Mouse (Mus musculus) hindbrain, embryonic 14.5 days (tissue): Measurements from ENCODE around the gene Gclc. TPM values are rescaled to one million over a fixed set of nuclear protein-coding genes. Genes with fewer than 3 reads are reported as not detected.

Experiments used
- ATAC-seq: fragments of 200-750 bp; cut with Nextera tagmentation; 2 replicates; pipeline ENCODE4 v1.8.0; 2017; ENCODE audit warnings: moderate number of reproducible peaks, mild to moderate bottlenecking, moderate TSS enrichment, moderate library complexity; ENCODE audit not compliant: low FRiP score
- DNase-seq: peaks from one replicate; pipeline ENCODE4 v3.0.0-alpha.2; 2015; ENCODE audit warnings: low spot score
- H3K27ac ChIP-seq: fragments of 300-500 bp; sonication (generic); 2 replicates; pipeline ENCODE4 v1.5.1; 2014; ENCODE audit warnings: mild to moderate bottlenecking, moderate library complexity
- H3K27me3 ChIP-seq: fragments of 300-500 bp; sonication (generic); 2 replicates; pipeline ENCODE4 v1.6.1; 2014; ENCODE audit warnings: mild to moderate bottlenecking, low read length, mixed read lengths; ENCODE audit not compliant: control insufficient read depth, insufficient read depth
- H3K36me3 ChIP-seq: fragments of 300-500 bp; sonication (generic); replicated peaks from 2 replicates; pipeline ENCODE4 v1.6.1; 2014; ENCODE audit not compliant: control insufficient read depth, insufficient read depth
- H3K4me1 ChIP-seq: fragments of 300-500 bp; sonication (generic); replicated peaks from 2 replicates; pipeline ENCODE4 v1.6.1; 2014; ENCODE audit warnings: antibody characterized with exemption, low read length, mixed read lengths; ENCODE audit not compliant: control insufficient read depth, insufficient read depth
- H3K4me2 ChIP-seq: fragments of 300-500 bp; sonication (generic); replicated peaks from 2 replicates; pipeline ENCODE4 v1.6.1; 2014; ENCODE audit warnings: mild to moderate bottlenecking, moderate library complexity
- H3K4me3 ChIP-seq: fragments of 300-500 bp; sonication (generic); replicated peaks from 2 replicates; pipeline ENCODE4 v1.5.1; 2014; ENCODE audit warnings: mild to moderate bottlenecking, low read length
- H3K9ac ChIP-seq: fragments of 300-500 bp; sonication (generic); 2 replicates; pipeline ENCODE4 v1.6.1; 2014
- H3K9me3 ChIP-seq: fragments of 300-500 bp; sonication (generic); 2 replicates; pipeline ENCODE4 v1.6.1; 2016; ENCODE audit warnings: low read length; ENCODE audit not compliant: control insufficient read depth
- WGBS: fragments of 180-500 bp; shearing (Covaris S2); extraction: QIAGEN DNeasy Blood & Tissue Kit; methylation state at CpG from one replicate; pipeline ENCODE4 v1.1.7; 2014; 5-methylcytosine and 5-hydroxymethylcytosine counted together
- polyA plus RNA-seq: library from polyadenylated mRNA; unstranded; fragments of >200 nt; fragmentation: Nextera tagmentation; extraction: Ambion mirVana; gene quantifications from 2 replicates; pipeline ENCODE4 v1.2.1, GENCODE M21; 2014

Gclc gene
- polyA plus RNA-seq, 1 experiment from 2014 or later, result 21.7 TPM

DNA sequence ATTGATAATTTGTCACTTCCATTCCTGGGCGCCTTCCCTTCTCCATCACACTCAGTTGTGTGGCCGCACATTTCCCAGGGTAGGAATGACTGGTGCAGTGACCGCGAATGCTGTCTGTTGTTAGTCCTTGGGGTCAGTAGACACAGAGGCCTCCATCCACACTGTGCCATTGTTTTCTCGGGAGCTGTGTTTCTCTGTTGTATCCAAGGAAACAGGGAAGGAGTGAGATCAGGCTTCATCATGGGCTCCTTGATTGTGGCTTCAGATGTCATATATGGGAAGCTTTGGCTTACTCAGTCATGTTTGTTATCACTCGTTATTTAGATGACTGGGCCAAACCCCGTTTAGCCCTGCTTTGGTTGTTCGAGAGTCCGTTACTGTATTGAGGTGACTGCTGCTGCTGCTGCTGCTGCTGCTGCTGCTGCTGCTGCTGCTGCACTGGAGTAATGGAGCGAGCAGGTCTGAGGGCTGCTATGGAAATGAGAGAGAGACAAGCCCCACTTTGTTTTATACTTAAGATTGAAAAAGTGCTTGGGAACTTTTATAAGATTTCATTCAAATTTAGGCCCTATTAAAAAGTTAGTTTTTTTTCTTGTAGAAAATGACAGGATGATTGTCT is 17.5 kb downstream of the Gclc start:
- DNase-seq, result no peak
- Histone ChIP-seq H3K27ac (no peak overlapping the region), H3K4me2 (peak overlapping the region; percentile 24), H3K36me3 (peaks cover 11% of the 10 kb centered on the region; the same call in 1 of the 2 replicates), H3K27me3 (no peaks in the 10 kb centered on the region), H3K4me1 (peaks cover 18% of the 10 kb centered on the region; the same call in 1 of the 2 replicates), H3K9ac (peak overlapping the region; percentile 37; the same call in 1 of the 2 replicates), H3K4me3 (0 out of 2 replicates have a peak overlapping the region, but pooled peaks have one; percentile 0), H3K9me3 (no peaks in the 10 kb centered on the region)
- ATAC-seq, result peak; percentile 72; the same call in 1 of the 2 replicates
- 14% methylated on average over 10 of the region's 10 CpGs for WGBS

DNA sequence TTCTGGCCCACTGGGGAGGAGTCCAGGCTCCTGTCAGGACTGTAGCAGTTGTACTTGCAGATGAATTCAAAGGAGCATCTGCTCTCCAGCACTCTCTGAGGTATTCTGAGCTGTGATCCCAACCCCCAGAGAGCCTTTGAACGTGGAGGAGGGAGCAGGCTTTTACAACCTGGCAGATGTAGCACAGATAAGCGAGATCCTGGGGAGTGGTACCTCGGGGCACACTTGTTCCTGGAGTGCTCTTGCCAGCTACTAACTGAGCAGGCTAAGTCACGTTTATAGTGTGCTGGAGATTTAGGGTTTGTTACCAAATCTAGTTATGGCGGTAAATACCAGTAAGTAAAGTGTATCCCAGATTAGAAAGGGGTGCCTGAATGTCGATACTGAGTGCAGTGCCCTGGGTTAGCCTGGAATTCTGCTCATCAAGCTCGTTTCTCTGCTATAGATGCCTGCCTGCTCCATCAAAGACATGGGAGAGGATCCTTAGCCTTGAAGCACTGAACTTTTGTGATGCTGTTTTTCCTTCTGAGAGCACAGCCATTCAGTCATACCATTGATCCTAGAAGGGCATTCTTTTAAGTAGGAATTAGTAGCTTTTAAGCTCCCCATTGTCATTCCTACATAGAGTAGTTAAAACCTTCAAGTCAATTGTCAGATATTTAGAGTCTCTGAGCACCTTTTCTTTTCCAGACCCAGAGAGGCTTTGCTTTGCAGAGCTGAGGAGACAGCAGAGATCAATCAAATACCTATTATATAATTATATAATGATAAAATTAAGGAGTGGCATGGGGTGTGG is 22.6 kb downstream of the Gclc start:
- Histone ChIP-seq H3K27me3 (no peaks in the 10 kb centered on the region), H3K27ac (no peak overlapping the region), H3K4me3 (no peak overlapping the region), H3K9ac (no peak overlapping the region), H3K4me2 (no peak overlapping the region), H3K4me1 (peaks cover 2% of the 10 kb centered on the region; the same call in 1 of the 2 replicates), H3K36me3 (peaks cover 46% of the 10 kb centered on the region), H3K9me3 (no peaks in the 10 kb centered on the region)
- ATAC-seq, result no peak
- DNase-seq, result no peak
- 61% methylated on average over 7 of the region's 7 CpGs for WGBS

DNA sequence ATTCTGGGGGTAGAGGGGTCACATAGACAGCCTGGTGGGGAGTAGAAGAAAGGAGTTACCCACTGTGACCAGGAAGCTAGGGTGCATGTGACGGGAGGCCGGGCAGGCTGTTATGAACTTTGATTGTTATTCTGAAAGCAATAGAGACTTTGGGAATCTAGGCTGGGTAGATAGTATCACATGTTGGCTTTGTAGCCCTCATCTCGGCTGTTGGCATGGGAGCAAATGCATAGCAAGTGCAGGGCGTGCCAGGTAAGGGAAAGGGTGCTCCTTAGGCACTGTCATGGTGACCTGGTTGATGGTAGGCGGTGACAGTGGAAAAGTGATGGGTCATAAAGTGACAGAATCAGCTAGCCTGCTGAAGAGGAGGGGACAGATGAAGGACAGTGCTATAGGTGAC is 23.3 kb downstream of the Gclc start:
- Histone ChIP-seq H3K9ac (no peak overlapping the region), H3K4me2 (no peak overlapping the region), H3K4me3 (no peak overlapping the region), H3K36me3 (peaks cover 53% of the 10 kb centered on the region), H3K4me1 (no peaks in the 10 kb centered on the region), H3K9me3 (no peaks in the 10 kb centered on the region), H3K27ac (no peak overlapping the region), H3K27me3 (no peaks in the 10 kb centered on the region)
- 93% methylated on average over 5 of the region's 5 CpGs for WGBS
- ATAC-seq, result no peak
- DNase-seq, result no peak

DNA sequence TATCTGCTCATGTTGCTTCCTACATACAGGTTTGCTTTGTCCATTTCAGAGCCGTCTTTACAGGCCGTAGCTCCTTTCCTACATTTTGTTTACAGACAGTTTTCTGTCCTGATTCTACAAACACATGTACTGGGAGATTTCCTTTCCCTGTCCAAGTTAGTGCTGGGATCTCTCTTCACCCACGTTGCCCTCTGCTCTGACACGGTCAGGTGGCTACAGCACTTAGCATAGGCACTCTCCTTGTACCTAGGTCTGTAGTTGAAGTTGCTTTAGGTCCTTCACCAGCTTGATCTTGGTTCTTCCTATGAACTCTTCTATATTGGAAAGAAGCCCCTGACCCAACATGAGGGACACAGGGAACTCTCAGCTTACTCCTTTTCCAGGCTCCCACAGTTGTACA is 25.4 kb downstream of the Gclc start:
- no peak for DNase-seq
- Histone ChIP-seq H3K9me3 (no peaks in the 10 kb centered on the region), H3K9ac (no peak overlapping the region), H3K27ac (no peak overlapping the region), H3K36me3 (peaks cover 70% of the 10 kb centered on the region), H3K4me3 (no peak overlapping the region), H3K27me3 (no peaks in the 10 kb centered on the region), H3K4me1 (no peaks in the 10 kb centered on the region), H3K4me2 (no peak overlapping the region)
- ATAC-seq, result no peak
- whole genome bisulfite sequencing, result 92% methylated on average over 4 of the region's 4 CpGs

DNA sequence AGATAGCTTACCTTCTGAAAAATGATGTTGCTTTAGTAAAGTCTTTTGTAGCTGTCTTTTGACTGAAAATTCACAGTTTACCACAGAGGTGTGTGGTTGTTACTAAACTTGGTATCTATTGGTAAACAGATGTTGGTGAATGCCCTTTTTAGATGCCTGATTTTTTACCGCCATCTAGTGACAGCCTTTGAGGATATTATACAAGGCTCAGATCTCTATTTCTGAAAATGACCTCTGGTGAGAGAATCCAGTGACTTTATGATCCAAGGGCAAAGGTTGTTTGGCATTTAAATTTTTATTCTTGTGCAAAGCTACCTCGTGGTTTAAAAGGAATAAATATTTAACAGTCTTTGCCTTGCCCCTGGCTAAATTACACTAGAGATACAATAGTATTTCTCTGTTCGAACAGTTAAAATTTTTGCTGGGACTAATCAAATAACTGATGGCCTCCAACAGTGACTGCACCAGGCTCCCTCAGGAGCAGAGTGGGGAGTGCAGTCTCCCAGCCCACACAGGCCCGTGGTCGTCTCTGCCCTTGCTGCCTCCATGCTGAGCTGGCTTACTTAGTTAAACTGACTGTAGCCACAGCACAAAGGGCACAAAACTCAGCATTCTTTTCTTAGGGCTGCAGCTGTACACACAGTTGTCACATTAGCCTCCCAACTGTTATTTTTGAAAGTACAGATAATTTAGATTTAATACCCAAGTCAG is 27.3 kb downstream of the Gclc start:
- DNase-seq (peak; percentile 78), ATAC-seq (peak; percentile 40; the same call in 1 of the 2 replicates)
- no peak overlapping the region for H3K27ac ChIP-seq
- H3K4me1 ChIP-seq, result no peaks in the 10 kb centered on the region
- H3K9ac ChIP-seq, result no peak overlapping the region
- H3K4me3 ChIP-seq, result no peak overlapping the region
- H3K4me2 ChIP-seq, result no peak overlapping the region
- no peaks in the 10 kb centered on the region for H3K9me3 ChIP-seq
- H3K27me3 ChIP-seq, result no peaks in the 10 kb centered on the region
- 44% methylated on average over 5 of the region's 5 CpGs for WGBS
- peaks cover 80% of the 10 kb centered on the region for H3K36me3 ChIP-seq

DNA sequence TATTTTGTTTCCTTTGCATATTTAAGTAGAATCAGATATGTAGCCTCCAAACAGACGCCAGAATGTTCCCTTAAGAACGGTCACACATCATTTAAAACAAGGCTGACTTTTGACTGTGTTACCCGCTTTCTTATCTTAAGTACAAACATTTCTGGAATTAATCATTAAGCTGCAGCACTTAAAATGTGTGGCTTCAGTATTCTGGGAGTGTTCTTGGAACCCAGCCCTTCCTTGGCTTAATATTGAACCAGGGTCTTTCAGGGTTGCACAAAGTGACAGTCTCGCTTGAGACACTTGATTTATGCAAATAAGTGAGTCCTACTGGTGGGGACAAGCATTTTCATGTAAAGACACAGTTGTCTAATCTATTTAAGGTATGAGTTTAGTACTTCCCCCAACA is 27.9 kb downstream of the Gclc start:
- Histone ChIP-seq H3K9ac (no peak overlapping the region), H3K4me1 (no peaks in the 10 kb centered on the region), H3K4me3 (no peak overlapping the region), H3K4me2 (no peak overlapping the region), H3K27me3 (no peaks in the 10 kb centered on the region), H3K9me3 (no peaks in the 10 kb centered on the region), H3K27ac (no peak overlapping the region), H3K36me3 (peaks cover 84% of the 10 kb centered on the region)
- 58% methylated on average over 4 of the region's 4 CpGs for WGBS
- no peak for ATAC-seq
- no peak for DNase-seq

DNA sequence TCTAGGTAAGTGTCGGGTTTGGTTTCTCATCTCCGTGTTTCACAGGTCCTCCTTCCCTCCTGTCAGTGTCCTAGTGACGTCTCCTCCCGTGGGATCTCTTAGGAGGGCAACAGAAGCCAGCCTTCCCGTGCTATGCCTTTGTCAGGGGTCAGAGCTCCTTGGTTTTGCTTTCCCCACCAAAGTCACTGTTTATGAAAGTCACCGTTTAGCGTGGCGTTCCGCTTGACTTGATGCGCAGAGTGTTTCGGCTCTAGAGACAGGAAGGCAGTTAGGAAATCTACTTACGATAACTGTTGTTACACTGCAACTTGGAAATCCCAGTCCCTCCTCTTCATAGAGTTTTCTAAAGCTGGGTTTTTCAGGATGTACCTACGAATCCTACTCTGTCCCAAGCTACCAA is 28.7 kb downstream of the Gclc start:
- no peak for DNase-seq
- Histone ChIP-seq H3K9me3 (no peaks in the 10 kb centered on the region), H3K4me2 (no peak overlapping the region), H3K27ac (no peak overlapping the region), H3K36me3 (peaks cover 85% of the 10 kb centered on the region), H3K27me3 (no peaks in the 10 kb centered on the region), H3K4me3 (no peak overlapping the region), H3K9ac (no peak overlapping the region), H3K4me1 (no peaks in the 10 kb centered on the region)
- WGBS, result 82% methylated on average over 13 of the region's 13 CpGs
- no peak for ATAC-seq

DNA sequence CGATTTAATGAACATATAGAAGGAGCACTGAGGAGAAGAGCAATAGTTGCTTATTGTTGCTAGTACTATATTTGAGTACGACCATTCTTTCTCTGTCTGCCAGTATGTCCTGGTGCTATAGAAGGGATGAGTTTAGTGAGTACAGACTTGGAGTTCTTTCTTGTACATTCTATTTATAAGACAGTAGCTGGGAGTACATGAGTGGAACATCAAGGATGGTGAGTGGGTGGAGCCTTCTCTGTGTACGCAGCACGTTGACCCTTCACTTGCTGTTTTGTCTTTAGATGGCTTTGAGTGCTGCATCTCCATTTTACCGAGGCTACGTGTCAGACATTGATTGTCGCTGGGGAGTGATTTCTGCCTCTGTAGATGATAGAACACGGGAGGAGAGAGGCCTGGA is 31.1 kb downstream of the Gclc start:
- H3K27ac ChIP-seq, result no peak overlapping the region
- no peaks in the 10 kb centered on the region for H3K27me3 ChIP-seq
- no peak for ATAC-seq
- H3K4me3 ChIP-seq, result no peak overlapping the region
- no peak overlapping the region for H3K9ac ChIP-seq
- no peaks in the 10 kb centered on the region for H3K4me1 ChIP-seq
- no peak for DNase-seq
- no peaks in the 10 kb centered on the region for H3K9me3 ChIP-seq
- 90% methylated on average over 8 of the region's 8 CpGs for WGBS
- H3K36me3 ChIP-seq, result peaks cover 81% of the 10 kb centered on the region
- H3K4me2 ChIP-seq, result no peak overlapping the region

DNA sequence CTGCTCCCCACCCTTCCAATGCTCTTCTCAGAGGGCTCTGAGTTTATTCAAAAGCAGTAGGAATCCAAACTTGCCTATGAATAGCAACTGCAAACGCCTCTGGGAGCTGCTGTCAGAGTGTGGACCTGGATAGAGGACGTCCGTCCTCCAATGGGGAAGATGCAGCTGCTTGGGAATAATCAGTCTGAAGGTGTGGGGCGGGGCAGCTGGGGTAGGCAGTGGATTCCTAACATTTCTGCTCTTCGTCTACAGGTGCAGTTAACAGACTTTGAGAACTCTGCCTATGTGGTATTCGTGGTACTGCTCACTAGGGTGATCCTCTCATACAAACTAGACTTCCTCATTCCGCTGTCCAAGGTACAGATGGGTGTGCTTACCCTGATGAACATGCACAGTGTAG is 33.6 kb downstream of the Gclc start:
- Histone ChIP-seq H3K36me3 (peaks cover 79% of the 10 kb centered on the region), H3K4me1 (no peaks in the 10 kb centered on the region), H3K4me2 (no peak overlapping the region), H3K9me3 (no peaks in the 10 kb centered on the region), H3K27ac (no peak overlapping the region), H3K27me3 (no peaks in the 10 kb centered on the region), H3K9ac (no peak overlapping the region), H3K4me3 (no peak overlapping the region)
- 95% methylated on average over 7 of the region's 7 CpGs for WGBS
- ATAC-seq (no peak), DNase-seq (no peak)
